Mouse (Mus musculus) lung, postnatal 0 days (tissue): ENCODE data around the gene Selenof. TPM values are rescaled to one million over a fixed set of nuclear protein-coding genes. Genes with fewer than 3 reads are reported as not detected.

Experiments used
- ATAC-seq: fragments of 200-750 bp; cut with Nextera tagmentation; 2 replicates; pipeline ENCODE4 v1.8.0; 2017; ENCODE audit warnings: moderate library complexity
- DNase-seq: peaks from one replicate; pipeline ENCODE4 v3.0.0-alpha.2; 2016; ENCODE audit warnings: low spot score
- H3K27ac ChIP-seq: fragments of 300-500 bp; sonication (generic); 2 replicates; pipeline ENCODE4 v1.5.1; 2014; ENCODE audit warnings: antibody characterized with exemption, mild to moderate bottlenecking, low read length, mixed read lengths
- H3K27me3 ChIP-seq: fragments of 300-500 bp; sonication (generic); replicated peaks from 2 replicates; pipeline ENCODE4 v1.6.1; 2014; ENCODE audit warnings: low read length, mixed read lengths; ENCODE audit not compliant: insufficient read depth
- H3K36me3 ChIP-seq: fragments of 300-500 bp; sonication (generic); 2 replicates; pipeline ENCODE4 v1.6.1; 2014; ENCODE audit warnings: low read length, mixed read lengths; ENCODE audit not compliant: insufficient read depth
- H3K4me1 ChIP-seq: fragments of 300-500 bp; sonication (generic); 2 replicates; pipeline ENCODE4 v1.6.1; 2014; ENCODE audit warnings: antibody characterized with exemption, low read depth, low read length, mixed read lengths; ENCODE audit not compliant: insufficient read depth
- H3K4me2 ChIP-seq: fragments of 300-500 bp; sonication (generic); replicated peaks from 2 replicates; pipeline ENCODE4 v1.6.1; 2014; ENCODE audit warnings: low read depth, mild to moderate bottlenecking, low read length, moderate library complexity, mixed read lengths
- H3K4me3 ChIP-seq: fragments of 300-500 bp; sonication (generic); 2 replicates; pipeline ENCODE4 v1.5.1; 2014; ENCODE audit warnings: low read depth, low read length
- H3K9ac ChIP-seq: fragments of 300-500 bp; sonication (generic); replicated peaks from 2 replicates; pipeline ENCODE4 v1.6.1; 2014; ENCODE audit warnings: low read depth, mild to moderate bottlenecking
- H3K9me3 ChIP-seq: fragments of 300-500 bp; sonication (generic); 2 replicates; pipeline ENCODE4 v1.6.1; 2016; ENCODE audit warnings: low read length, mixed read lengths
- CTCF ChIP-seq: IDR thresholded peaks from 2 replicates; pipeline ENCODE4 v1.5.1; 2016; ENCODE audit warnings: antibody characterized with exemption, mild to moderate bottlenecking
- EP300 ChIP-seq: IDR thresholded peaks from 2 replicates; pipeline ENCODE4 v1.6.1; 2016; ENCODE audit warnings: antibody characterized with exemption, mild to moderate bottlenecking, control low read depth
- WGBS: fragments of 180-500 bp; shearing (Covaris S2); extraction: QIAGEN DNeasy Blood & Tissue Kit; methylation state at CpG from one replicate; pipeline ENCODE4 v1.1.7; 2014; 5-methylcytosine and 5-hydroxymethylcytosine counted together
- polyA plus RNA-seq: library from polyadenylated mRNA; unstranded; fragments of >200 nt; fragmentation: Nextera tagmentation; extraction: Ambion mirVana; gene quantifications from 2 replicates; pipeline ENCODE4 v1.2.1, GENCODE M21; 2015

Selenof gene
- polyA plus RNA-seq, 1 experiment from 2014 or later: 926 TPM

DNA sequence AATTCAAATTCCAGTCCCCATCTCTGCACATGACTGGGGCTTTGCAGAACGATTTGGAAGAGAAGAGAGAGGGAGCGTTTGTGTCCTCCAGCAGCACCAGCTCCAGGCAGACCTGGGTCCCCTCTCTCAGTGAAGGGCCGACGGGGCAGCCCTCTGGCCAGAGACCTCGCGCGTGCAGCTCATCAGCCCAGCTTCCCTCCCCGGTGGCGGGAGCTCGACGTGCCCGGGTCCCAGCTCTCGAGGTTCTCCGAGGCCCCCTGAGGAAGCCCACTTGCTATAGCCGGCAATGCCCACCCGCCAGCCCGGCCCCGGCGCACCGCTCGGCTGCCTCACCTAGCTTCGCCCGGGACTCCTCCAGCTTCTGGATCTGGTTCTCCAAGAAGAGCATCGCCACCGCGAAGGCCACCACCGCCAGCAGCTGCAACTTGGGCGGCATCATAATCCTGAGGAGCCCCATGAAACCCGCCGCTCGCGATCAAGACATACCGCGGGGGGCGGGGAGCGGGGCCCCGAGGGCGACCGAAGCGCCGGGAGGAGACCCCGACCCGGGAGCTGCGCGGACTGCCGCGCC, 618 bp upstream of the Selenof start:
- Histone ChIP-seq H3K27me3 (no peaks in the 10 kb centered on the region), H3K36me3 (no peaks in the 10 kb centered on the region), H3K4me3 (peak overlapping the region; percentile 93), H3K4me2 (peak overlapping the region; percentile 97), H3K9me3 (no peaks in the 10 kb centered on the region), H3K27ac (peak overlapping the region; percentile 60), H3K9ac (peak overlapping the region; percentile 66), H3K4me1 (peaks cover 15% of the 10 kb centered on the region; the same call in 1 of the 2 replicates)
- DNase-seq: peak; percentile 59
- peak; percentile 5; the same call in 1 of the 2 replicates for ATAC-seq
- WGBS: 4% methylated on average over 47 of the region's 47 CpGs
- TF ChIP-seq EP300: no peak

DNA sequence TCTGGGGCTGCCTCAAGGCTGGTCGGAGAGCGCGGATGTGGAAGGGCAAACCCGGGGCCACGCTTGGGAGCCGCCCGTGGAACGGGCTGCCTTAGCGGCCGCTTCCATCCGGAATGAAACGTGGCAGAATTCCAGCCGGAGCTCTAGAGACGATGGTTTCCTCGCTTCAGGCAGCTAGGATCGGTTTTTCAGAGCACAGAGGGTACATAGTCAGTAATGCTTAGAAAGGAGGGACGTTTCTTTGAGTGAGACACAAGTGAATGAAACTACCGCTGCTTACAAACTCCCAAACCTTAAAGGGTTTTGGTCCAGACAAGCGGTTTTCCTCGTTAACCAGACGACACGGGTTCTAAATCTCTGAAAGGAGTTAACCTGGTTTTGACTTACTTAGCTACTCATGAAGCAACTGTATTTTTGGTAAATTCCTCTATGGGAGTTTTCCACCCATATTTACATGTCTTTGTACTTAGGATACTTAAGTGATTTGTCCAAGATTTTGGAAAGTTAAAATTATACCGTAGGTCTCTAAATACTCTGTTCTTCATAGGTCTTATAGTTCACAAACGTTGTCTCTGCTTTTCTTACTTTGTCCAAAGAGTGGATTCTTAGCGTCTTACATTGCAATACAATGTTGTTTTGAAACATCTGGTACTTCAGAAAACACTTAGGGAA, 848 bp downstream of the Selenof start:
- Histone ChIP-seq H3K27me3 (no peaks in the 10 kb centered on the region), H3K9me3 (no peaks in the 10 kb centered on the region), H3K27ac (peak overlapping the region; percentile 93), H3K4me3 (peak overlapping the region; percentile 79), H3K36me3 (no peaks in the 10 kb centered on the region), H3K9ac (peak overlapping the region; percentile 80), H3K4me1 (peaks cover 18% of the 10 kb centered on the region; the same call in 1 of the 2 replicates), H3K4me2 (peak overlapping the region; percentile 57)
- WGBS: under 1% methylated on average over 25 of the region's 25 CpGs
- ATAC-seq: no peak
- no peak for DNase-seq
- no peak for TF ChIP-seq CTCF
- no peak for TF ChIP-seq EP300

DNA sequence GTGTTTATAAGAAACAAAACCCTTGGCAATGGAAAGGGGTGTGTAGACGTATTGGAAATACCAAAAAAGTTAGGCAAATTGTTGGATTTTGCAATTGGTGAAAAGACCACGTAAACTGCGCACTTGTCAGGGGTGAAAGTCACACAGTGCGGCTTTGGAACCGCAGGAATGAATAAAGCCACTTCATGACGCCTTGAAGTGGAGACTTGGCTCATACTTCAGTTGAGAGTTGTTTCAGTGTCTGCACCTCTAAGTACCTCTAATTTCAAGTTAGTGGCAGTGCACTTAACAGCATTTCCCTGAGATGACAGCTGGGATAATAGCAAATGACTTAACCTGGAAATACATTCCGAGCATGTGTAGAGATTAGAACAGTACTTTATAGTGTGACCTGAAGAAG, 4.2 kb downstream of the Selenof start:
- H3K27ac ChIP-seq: no peak overlapping the region; the same call in 1 of the 2 replicates
- H3K36me3 ChIP-seq: no peaks in the 10 kb centered on the region
- TF ChIP-seq EP300: peak; percentile 99
- no peak for TF ChIP-seq CTCF
- peaks cover 24% of the 10 kb centered on the region; the same call in 1 of the 2 replicates for H3K4me1 ChIP-seq
- H3K4me2 ChIP-seq: no peak overlapping the region
- 60% methylated on average over 7 of the region's 7 CpGs for WGBS
- H3K27me3 ChIP-seq: no peaks in the 10 kb centered on the region
- ATAC-seq (peak; percentile 53), DNase-seq (peak; percentile 90)
- no peak overlapping the region for H3K4me3 ChIP-seq
- no peaks in the 10 kb centered on the region for H3K9me3 ChIP-seq
- no peak overlapping the region for H3K9ac ChIP-seq

DNA sequence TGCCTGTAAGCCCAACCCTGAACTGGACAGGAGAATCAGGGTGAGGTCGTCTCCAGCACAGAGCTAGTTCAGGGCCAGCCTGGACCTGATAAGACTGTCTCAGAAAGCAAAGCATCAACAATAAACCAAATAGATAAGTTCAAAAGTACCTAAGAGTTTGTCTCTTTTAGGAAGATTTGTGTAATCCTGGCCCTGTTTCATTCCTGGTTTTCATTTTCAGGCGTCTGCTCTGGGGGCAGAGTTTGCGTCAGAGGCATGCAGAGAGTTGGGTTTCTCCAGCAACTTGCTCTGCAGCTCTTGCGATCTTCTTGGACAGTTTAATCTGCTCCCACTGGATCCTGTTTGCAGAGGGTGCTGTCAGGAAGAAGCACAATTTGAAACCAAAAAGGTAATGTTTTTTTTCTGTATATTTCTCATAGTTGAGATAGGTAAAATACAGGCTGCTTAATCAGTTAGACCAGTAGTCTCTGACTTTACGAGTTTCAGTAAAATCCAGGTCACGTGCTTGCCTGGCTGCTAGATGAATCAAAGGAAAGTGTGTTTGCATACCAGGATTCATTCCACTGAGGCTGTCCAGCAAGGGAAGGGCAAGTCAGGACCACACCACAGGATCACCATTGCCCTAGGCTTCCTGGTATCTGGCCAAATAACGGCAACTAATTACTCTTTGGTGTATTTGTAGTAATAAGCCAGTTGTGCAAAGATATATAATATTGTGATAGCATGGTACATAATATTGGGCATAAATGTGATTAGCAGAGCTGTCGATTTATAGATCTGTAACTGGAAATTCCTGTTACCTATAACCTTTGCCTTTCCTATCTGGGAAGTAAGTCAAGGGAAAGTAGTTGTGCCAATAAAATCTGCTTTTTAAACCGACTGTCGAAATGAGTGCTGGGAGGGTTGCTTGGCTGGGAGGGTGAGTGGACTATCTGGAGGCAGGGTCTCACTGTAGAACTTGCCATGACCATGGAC, 7.5 kb downstream of the Selenof start:
- Histone ChIP-seq H3K4me3 (no peak overlapping the region), H3K27me3 (no peaks in the 10 kb centered on the region), H3K9me3 (no peaks in the 10 kb centered on the region), H3K4me2 (no peak overlapping the region), H3K27ac (no peak overlapping the region), H3K9ac (no peak overlapping the region), H3K4me1 (peaks cover 28% of the 10 kb centered on the region; the same call in 1 of the 2 replicates), H3K36me3 (no peaks in the 10 kb centered on the region)
- TF ChIP-seq EP300 (no peak), CTCF (no peak)
- 63% methylated on average over 10 of the region's 10 CpGs for WGBS
- ATAC-seq: no peak
- no peak for DNase-seq

DNA sequence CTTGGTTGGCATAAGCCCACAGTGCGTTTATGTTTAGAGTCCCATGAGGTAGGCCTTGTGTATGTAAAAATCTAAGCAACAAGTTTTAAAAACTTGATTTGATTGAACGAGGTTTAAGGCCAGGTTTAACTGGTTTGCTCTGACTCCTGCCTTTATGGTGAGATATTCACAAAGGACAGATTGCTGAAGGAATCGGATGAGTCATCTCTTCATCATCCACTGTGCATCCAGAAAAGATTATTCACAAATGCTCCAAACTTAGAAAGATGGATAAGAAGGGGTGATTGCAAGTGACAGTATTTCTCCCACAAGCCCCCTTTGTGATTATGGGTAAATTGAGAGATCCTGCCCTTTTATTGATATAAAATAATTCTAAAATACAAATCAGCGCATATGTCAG, 8.8 kb downstream of the Selenof start:
- ATAC-seq (no peak), DNase-seq (no peak)
- 92% methylated on average over 4 of the region's 4 CpGs for WGBS
- no peaks in the 10 kb centered on the region for H3K27me3 ChIP-seq
- H3K4me2 ChIP-seq: no peak overlapping the region
- no peaks in the 10 kb centered on the region for H3K9me3 ChIP-seq
- no peaks in the 10 kb centered on the region for H3K36me3 ChIP-seq
- H3K27ac ChIP-seq: no peak overlapping the region
- H3K9ac ChIP-seq: no peak overlapping the region
- H3K4me3 ChIP-seq: no peak overlapping the region
- TF ChIP-seq CTCF (no peak), EP300 (no peak)
- peaks cover 29% of the 10 kb centered on the region; the same call in 1 of the 2 replicates for H3K4me1 ChIP-seq

DNA sequence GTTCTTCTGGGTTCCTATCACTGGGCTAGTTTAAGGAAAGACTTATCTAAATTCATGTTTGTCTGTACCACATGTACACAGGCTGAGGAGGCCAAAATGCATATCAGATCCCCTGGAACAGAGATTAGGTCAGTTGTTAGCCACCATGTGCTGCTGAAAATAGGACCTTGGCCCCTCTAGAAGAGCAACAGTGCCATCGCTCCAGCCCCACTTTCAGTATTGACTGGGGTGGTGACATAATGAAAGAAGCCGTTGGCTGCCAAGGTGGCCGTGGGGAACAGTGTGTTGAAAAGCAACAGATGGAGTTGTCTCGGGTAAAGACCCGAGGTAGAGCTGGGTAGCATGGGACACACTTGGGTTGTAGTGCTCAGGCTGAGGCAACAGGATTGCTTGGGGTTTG, 9.7 kb downstream of the Selenof start:
- TF ChIP-seq EP300 (no peak), CTCF (no peak)
- WGBS: 77% methylated on average over 5 of the region's 5 CpGs
- H3K27me3 ChIP-seq: no peaks in the 10 kb centered on the region
- H3K36me3 ChIP-seq: no peaks in the 10 kb centered on the region
- no peaks in the 10 kb centered on the region for H3K9me3 ChIP-seq
- no peak overlapping the region for H3K4me2 ChIP-seq
- peaks cover 33% of the 10 kb centered on the region; the same call in 1 of the 2 replicates for H3K4me1 ChIP-seq
- no peak overlapping the region for H3K9ac ChIP-seq
- no peak overlapping the region for H3K4me3 ChIP-seq
- H3K27ac ChIP-seq: no peak overlapping the region
- DNase-seq (no peak), ATAC-seq (peak; percentile 38)
